Mouse (Mus musculus) bone marrow macrophage, adult 2 months (primary cell): Measurements from ENCODE around the gene Amz1.

Experiments
- CTCF ChIP-seq: IDR thresholded peaks from 2 replicates; pipeline ENCODE4 v1.5.1; 2012; ENCODE audit warnings: low read depth, mild to moderate bottlenecking, low read length, moderate library complexity
- POLR2A ChIP-seq: IDR thresholded peaks from 2 replicates; pipeline ENCODE4 v1.6.1; 2012; ENCODE audit warnings: mild to moderate bottlenecking, low read depth, low read length, borderline replicate concordance

GRCm38 (mm10) chr5:140798775-140799174 lies 74.8 kb downstream of the Amz1 start:
- TF ChIP-seq POLR2A (no peak), CTCF (no peak)
